Mouse (Mus musculus) right cerebral cortex, adult 18-20 months (tissue): ENCODE measurements at regions not wholly inside any gene's neighbourhood (a gene's known extent, or its start where the extent isn't known, plus 50 kb on each side); places are given as distances from the start of the nearest gene placed in this dataset.

ENCODE experiments used
- DNase-seq: peaks from one replicate; pipeline ENCODE4 v3.0.0; 2022; ENCODE audit warnings: mixed read lengths

- no peak for DNase-seq
Observed at GRCm38 (mm10) chr15:62970566-62970965, 874.4 kb downstream of the Gsdmc2 start.

DNA sequence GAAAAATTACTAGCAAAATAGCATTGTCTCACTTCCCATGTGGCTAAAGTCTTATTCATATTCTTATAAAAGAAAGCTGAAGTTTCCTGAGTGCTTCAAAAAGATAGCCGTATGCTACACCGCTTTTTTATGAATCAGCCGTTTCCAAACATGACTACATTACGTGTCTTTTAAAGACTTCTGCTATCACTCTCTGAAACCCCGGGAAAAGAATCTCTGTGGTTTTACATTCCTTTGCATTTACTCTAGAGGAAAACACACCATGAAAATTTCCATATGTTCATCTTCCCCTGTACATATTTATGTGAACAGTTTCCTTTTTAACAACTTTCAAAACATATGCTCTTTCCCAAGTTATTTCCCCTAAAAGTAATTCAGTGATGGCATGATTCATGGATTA lies 882.3 kb downstream of the Gsdmc2 start:
- DNase-seq: no peak

- no peak for DNase-seq
Observed at GRCm38 (mm10) chr15:62960623-62961022, 884.4 kb downstream of the Gsdmc2 start.

GRCm38 (mm10) chr15:62958506-62959330 lies 886.3 kb downstream of the Gsdmc2 start:
- no peak for DNase-seq

DNA sequence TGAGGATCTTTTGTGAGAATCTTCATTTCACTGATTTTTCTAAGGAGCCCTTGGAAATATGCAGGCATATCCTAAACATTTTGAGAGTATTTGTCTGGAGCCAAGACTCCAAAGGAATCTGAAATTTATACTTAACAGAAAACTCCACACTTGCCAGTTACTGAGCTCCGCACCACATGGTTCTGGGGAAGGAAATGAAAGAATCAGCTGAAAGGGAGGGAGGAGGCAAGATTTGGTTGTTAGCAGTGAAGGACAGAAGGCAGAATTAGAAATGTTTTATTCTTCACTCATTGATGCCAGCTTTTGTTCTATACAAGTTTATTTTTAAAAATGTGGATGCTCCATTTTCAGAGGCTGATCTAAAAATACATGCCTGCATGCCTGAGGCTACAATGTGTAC lies 890.1 kb downstream of the Gsdmc2 start:
- DNase-seq: peak; percentile 39

DNA sequence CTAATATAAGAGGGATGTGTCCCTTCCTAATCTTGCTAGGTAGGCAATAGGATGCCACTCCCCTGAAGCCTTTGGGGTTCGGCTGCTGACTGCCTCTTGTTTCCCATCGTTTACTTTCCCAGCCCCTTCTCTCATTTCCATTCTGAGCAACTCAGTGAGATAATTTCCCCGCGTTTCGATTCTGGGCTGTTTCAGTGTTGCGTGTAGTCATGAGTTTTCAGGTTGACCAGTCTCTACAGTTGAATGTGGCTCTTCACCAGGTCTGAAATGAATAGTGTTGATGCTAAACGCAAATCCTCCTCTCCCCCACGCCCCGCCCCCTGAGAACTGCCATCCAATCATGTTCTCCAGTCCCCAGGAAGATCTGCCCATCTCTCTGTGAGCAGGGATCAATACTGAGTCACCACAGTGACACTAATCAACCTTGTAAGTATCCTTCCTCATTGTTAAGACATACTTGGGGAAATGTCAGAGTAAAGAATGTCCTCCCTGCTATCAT lies 890.6 kb downstream of the Gsdmc2 start:
- no peak for DNase-seq

- DNase-seq: peak; percentile 64
Observed at GRCm38 (mm10) chr15:62953215-62953941, 891.6 kb downstream of the Gsdmc2 start.

DNA sequence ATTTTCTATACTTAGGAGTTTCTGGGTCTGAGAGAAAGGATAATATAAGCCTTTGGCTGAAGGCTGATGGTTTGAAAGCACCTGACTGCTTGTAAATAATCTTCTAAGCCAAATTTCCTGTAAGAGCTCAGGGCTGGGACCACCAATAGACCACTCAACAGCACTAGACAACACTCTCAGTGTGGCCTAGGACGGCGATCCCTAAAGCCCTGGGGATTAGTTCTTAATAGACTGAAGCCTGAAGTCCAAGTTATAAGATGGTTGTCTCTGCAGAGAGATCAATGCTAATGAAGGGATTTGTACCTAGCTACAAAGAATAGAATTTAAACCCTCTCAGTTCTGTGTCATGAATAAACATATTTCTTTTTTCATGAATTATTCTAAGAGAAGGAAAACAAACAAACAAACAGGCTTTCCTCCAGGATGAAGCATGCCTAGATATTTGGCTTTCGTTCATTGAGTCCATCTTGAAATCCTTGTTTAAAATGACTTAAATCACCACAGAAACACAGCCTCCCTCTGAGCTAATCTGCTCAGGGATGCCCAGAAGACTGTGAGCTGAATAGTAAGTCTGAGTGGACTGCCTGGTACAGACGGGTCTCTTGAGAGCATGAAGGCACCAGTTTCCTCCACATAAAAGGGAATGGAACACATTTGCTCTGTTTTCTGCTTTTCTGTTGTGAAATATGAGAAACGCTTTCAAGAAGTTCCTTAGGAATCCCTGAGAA lies 892.3 kb downstream of the Gsdmc2 start:
- DNase-seq: no peak

GRCm38 (mm10) chr15:62939416-62939815 lies 905.6 kb downstream of the Gsdmc2 start:
- no peak for DNase-seq

GRCm38 (mm10) chr15:62937756-62938155 lies 907.2 kb downstream of the Gsdmc2 start:
- no peak for DNase-seq

DNA sequence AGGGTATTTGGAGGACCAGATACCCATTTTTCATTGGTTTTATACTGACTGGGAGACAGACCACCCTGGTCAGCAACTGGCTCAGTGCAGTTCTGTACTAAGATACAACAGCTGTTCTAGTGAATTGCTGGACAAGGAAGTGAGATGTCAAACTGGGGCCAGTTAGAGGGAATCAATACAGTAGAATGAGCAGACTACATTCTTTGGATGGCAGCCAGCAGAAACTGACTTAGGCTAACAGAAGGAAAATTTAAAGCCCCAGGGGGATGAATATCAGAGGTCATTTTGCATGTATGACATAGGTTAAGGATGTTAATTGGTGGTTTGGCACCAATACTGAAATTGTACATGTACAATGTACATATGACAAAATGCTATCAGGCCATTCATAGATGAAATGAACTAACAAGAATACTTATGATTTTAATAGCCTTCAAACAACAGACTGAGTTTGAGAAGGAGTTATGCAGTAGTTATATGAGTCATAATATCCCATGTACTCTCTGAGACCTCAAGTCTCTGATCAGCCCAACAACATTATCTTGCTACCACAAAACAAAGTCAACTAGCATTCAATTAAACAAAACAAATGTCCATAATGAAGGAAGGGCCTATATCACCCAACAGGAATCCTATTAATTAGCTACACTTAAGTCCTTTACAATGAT lies 910.3 kb downstream of the Gsdmc2 start:
- no peak for DNase-seq

- no peak for DNase-seq
Observed at GRCm38 (mm10) chr15:62920520-62920919, 924.5 kb downstream of the Gsdmc2 start.

GRCm38 (mm10) chr15:62919264-62919663 lies 925.7 kb downstream of the Gsdmc2 start:
- peak; percentile 51 for DNase-seq

- no peak for DNase-seq
Observed at GRCm38 (mm10) chr15:62908379-62908778, 936.6 kb downstream of the Gsdmc2 start.

DNA sequence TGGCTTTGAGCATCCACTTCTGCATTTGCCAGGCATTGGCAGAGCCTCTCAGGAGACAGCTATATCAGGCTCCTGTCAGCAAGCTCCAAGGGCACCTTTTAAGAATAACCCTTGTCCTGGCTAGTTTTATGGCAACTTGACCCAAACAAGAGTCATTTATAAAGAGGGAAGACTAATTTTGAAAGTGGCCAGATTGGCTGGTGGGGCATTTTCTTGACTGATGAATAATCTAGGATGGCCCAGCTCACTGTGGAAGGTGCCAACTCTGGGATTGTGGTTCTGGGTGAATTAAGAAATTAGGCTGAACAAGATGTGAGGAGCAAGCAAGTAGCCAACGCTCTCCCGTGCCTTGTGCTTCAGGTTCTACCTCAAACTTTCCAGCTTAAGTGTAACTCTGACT lies 937.8 kb downstream of the Gsdmc2 start:
- DNase-seq: no peak

- peak; percentile 64 for DNase-seq
Observed at GRCm38 (mm10) chr15:62903047-62903822, 941.7 kb downstream of the Gsdmc2 start.

DNA sequence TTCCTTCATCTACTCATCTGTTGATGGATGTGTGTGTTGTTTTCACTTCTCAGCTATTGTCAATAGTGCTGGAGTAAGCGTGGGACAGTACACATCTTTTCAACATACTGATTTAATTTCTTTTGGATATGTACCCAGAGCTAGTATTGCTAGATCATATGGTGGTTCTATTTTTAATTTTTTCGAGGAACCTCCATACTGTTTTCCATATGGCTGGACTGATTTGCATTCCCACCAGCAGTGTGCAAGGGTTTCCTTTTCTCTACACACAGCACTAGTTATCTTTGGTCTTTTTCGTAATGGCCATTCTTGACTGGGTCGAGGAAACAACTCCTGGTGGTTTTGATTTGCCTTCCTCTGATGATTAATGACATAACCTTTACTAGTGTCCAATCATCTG lies 943.0 kb downstream of the Gsdmc2 start:
- DNase-seq: peak; percentile 6

- DNase-seq: no peak
Observed at GRCm38 (mm10) chr15:62889798-62890197, 955.2 kb downstream of the Gsdmc2 start.

GRCm38 (mm10) chr15:62885331-62885730 lies 959.6 kb downstream of the Gsdmc2 start:
- no peak for DNase-seq

GRCm38 (mm10) chr15:62871082-62871766 lies 973.8 kb downstream of the Gsdmc2 start:
- no peak for DNase-seq

DNA sequence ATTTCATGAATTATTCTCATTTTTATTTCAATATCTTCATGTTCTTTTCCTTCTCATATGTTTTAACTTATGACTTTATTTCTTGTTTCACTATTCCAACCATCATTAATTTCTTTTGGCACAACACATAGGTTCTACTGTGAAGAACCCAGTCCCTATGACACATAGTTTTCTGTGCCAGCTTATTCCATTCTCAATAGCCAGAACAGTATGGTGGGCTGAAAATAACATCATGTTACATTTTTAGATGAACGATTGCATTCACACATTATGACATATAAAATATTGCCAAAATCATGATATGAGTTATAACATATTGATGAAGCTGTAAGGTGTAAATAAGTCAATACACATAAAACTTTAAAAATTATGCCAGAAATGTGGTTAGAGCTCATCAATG lies 982.4 kb downstream of the Gsdmc2 start:
- DNase-seq: no peak
